Mouse (Mus musculus) NIH3T3 (cell line): ENCODE measurements at regions not wholly inside any gene's neighbourhood (a gene's known extent, or its start where the extent isn't known, plus 50 kb on each side); places are given as distances from the start of the nearest gene placed in this dataset.

Experiments used
- DNase-seq: peaks from one replicate; pipeline ENCODE4 v3.0.0-alpha.2; 2012; ENCODE audit warnings: low read depth

GRCm38 (mm10) chr2:51014232-51014631 is 134.7 kb downstream of the Rnd3 start:
- no peak for DNase-seq

GRCm38 (mm10) chr2:51013090-51013489 is 135.8 kb downstream of the Rnd3 start:
- no peak for DNase-seq

GRCm38 (mm10) chr2:51008251-51008533 is 140.7 kb downstream of the Rnd3 start:
- no peak for DNase-seq

- DNase-seq, result no peak
Measured at GRCm38 (mm10) chr2:51007409-51008250, 141.3 kb downstream of the Rnd3 start.

GRCm38 (mm10) chr2:51006818-51007217 is 142.1 kb downstream of the Rnd3 start:
- DNase-seq, result no peak

GRCm38 (mm10) chr2:51001548-51001947 is 147.4 kb downstream of the Rnd3 start:
- peak; percentile 7 for DNase-seq

GRCm38 (mm10) chr2:50983883-50984410 is 165.0 kb downstream of the Rnd3 start:
- no peak for DNase-seq

- no peak for DNase-seq
Measured at GRCm38 (mm10) chr2:50982571-50982970, 166.3 kb downstream of the Rnd3 start.

- no peak for DNase-seq
Measured at GRCm38 (mm10) chr2:50978356-50978755, 170.6 kb downstream of the Rnd3 start.

- DNase-seq, result no peak
Measured at GRCm38 (mm10) chr2:50971131-50971825, 177.6 kb downstream of the Rnd3 start.

GRCm38 (mm10) chr2:50968382-50968781 is 180.5 kb downstream of the Rnd3 start:
- peak; percentile 28 for DNase-seq

- no peak for DNase-seq
Measured at GRCm38 (mm10) chr2:50967826-50968225, 181.1 kb downstream of the Rnd3 start.

GRCm38 (mm10) chr2:50967133-50967532 is 181.8 kb downstream of the Rnd3 start:
- DNase-seq, result no peak

GRCm38 (mm10) chr2:50965485-50966017 is 183.4 kb downstream of the Rnd3 start:
- DNase-seq, result no peak

GRCm38 (mm10) chr2:50964062-50964461 is 184.8 kb downstream of the Rnd3 start:
- peak; percentile 3 for DNase-seq

- no peak for DNase-seq
Measured at GRCm38 (mm10) chr2:50961049-50961448, 187.9 kb downstream of the Rnd3 start.

- no peak for DNase-seq
Measured at GRCm38 (mm10) chr2:50959323-50959722, 189.6 kb downstream of the Rnd3 start.

- DNase-seq, result peak; percentile 22
Measured at GRCm38 (mm10) chr2:50954361-50955066, 194.4 kb downstream of the Rnd3 start.

- no peak for DNase-seq
Measured at GRCm38 (mm10) chr2:50951027-50951426, 197.9 kb downstream of the Rnd3 start.

GRCm38 (mm10) chr2:50949717-50950116 is 199.2 kb downstream of the Rnd3 start:
- no peak for DNase-seq

GRCm38 (mm10) chr2:50945526-50945925 is 203.4 kb downstream of the Rnd3 start:
- no peak for DNase-seq

- DNase-seq, result no peak
Measured at GRCm38 (mm10) chr2:50943180-50943579, 205.7 kb downstream of the Rnd3 start.
